Mouse (Mus musculus): Measurements from ENCODE around the gene Csf2. TPM values are rescaled to one million over a fixed set of nuclear protein-coding genes. Genes with fewer than 3 reads are reported as not detected.

Csf2 gene
- total RNA-seq (2012; rRNA removed) (1.9 and 2.6 TPM in 2 replicates), total RNA-seq (2014; rRNA removed) (1.4 and 2.4 TPM in 2 replicates), polyA plus RNA-seq (2012; ENCODE audit: insufficient read length, low read depth) (0.79 and 0.83 TPM in 2 replicates)

- H3K27ac ChIP-seq (ENCODE audit: insufficient read depth, low read depth), result no peak within 1 kb of the TSS
- no peaks in the 10 kb centered on the region for H3K36me3 ChIP-seq (replicated peaks in 1 of 2; ENCODE audit: control insufficient read depth in 1 of 2, insufficient read depth in 1 of 2, low read length in 1 of 2)
- no peak within 1 kb of the TSS for H3K4me2 ChIP-seq (ENCODE audit: insufficient read depth, low read depth, poor library complexity, severe bottlenecking)
- TF ChIP-seq IRF4 (IDR thresholded peaks at IDR 0.05; ENCODE audit: low read depth, low read length) (no peak), GABPA (IDR thresholded peaks at IDR 0.05; ENCODE audit: insufficient replicate concordance, low read depth, low read length) (no peak), RCOR1 (conservative IDR thresholded peaks at IDR 0.05; ENCODE audit: low read depth, low read length) (no peak), POLR2A (IDR thresholded peaks at IDR 0.05; ENCODE audit: low read depth, low read length) (no peak), ETS1 (conservative IDR thresholded peaks at IDR 0.05; ENCODE audit: low read depth, low read length) (no peak), TBP (conservative IDR thresholded peaks at IDR 0.05; ENCODE audit: low read depth, low read length) (no peak), BHLHE40 (IDR thresholded peaks at IDR 0.05; ENCODE audit: low read depth, low read length) (peak; percentile 15; the same call in 1 of the 2 replicates), CHD1 (IDR thresholded peaks at IDR 0.05; ENCODE audit: low read depth, low read length) (no peak), MEF2A (IDR thresholded peaks at IDR 0.05; ENCODE audit: borderline replicate concordance, low read depth, low read length) (no peak), NELFE (IDR thresholded peaks at IDR 0.05; ENCODE audit: low read depth, low read length) (peak; percentile 23; the same call in 1 of the 2 replicates), SMC3 (IDR thresholded peaks at IDR 0.05; ENCODE audit: low read depth, low read length) (no peak), E2F4 (IDR thresholded peaks at IDR 0.05; ENCODE audit: insufficient replicate concordance, low read depth, low read length) (no peak)
- H3K79me2 ChIP-seq (replicated peaks; ENCODE audit: control insufficient read depth, extremely low read depth, insufficient read depth, poor library complexity, severe bottlenecking), result no peaks in the 10 kb centered on the region
- no peaks in the 10 kb centered on the region for H3K9me3 ChIP-seq (replicated peaks; ENCODE audit: low read length)
- no peak for DNase-seq (ENCODE audit: extremely low read depth)
- in situ Hi-C loops (cut with MboI; ENCODE audit: low pct_ligation_motif_present, low pct_unique_long_range_greater_than_20kb, low sequenced_read_pairs) (no loop called here), dilution Hi-C loops (cut with MboI; ENCODE audit: extremely low pct_ligation_motif_present, extremely low pct_unique_long_range_greater_than_20kb, low sequenced_read_pairs) (no loop called here)
- H3K27me3 ChIP-seq (replicated peaks), result no peaks in the 10 kb centered on the region
- H3K9ac ChIP-seq (ENCODE audit: insufficient read depth, low read depth), result peak within 1 kb of the TSS; percentile 9; the same call in 1 of the 2 replicates
- H3K4me3 ChIP-seq (replicated peaks in 1 of 3; ENCODE audit: low read depth in 2 of 3, low read length in 2 of 3, poor library complexity in 1 of 3), result peak within 1 kb of the TSS in 1 of 3 experiments; percentile 8
- peaks cover 17 to 63% of the 10 kb centered on the region in 2 experiments for H3K4me1 ChIP-seq (ENCODE audit: control insufficient read depth in 1 of 2, insufficient read depth in 2 of 2)
Observed at GRCm38 (mm10) chr11:54248940-54249717, at the start of gene Csf2. Csf2 (minus strand) TSS chr11:54249667.

- H3K27ac ChIP-seq (ENCODE audit: insufficient read depth, low read depth), result no peak overlapping the region
- dilution Hi-C loops (cut with MboI; ENCODE audit: extremely low pct_ligation_motif_present, extremely low pct_unique_long_range_greater_than_20kb, low sequenced_read_pairs) (no loop called here), in situ Hi-C loops (cut with MboI; ENCODE audit: low pct_ligation_motif_present, low pct_unique_long_range_greater_than_20kb, low sequenced_read_pairs) (no loop called here)
- no peaks in the 10 kb centered on the region for H3K27me3 ChIP-seq (replicated peaks)
- no peak overlapping the region for H3K4me2 ChIP-seq (ENCODE audit: insufficient read depth, low read depth, poor library complexity, severe bottlenecking)
- H3K9ac ChIP-seq (ENCODE audit: insufficient read depth, low read depth), result no peak overlapping the region
- H3K9me3 ChIP-seq (replicated peaks; ENCODE audit: low read length), result peaks cover 5% of the 10 kb centered on the region
- no peak overlapping the region for H3K4me3 ChIP-seq (replicated peaks in 1 of 3; ENCODE audit: low read depth in 2 of 3, low read length in 2 of 3, poor library complexity in 1 of 3)
- peaks cover 38 to 78% of the 10 kb centered on the region in 2 experiments for H3K4me1 ChIP-seq (ENCODE audit: control insufficient read depth in 1 of 2, insufficient read depth in 2 of 2)
- H3K36me3 ChIP-seq (replicated peaks in 1 of 2; ENCODE audit: control insufficient read depth in 1 of 2, insufficient read depth in 1 of 2, low read length in 1 of 2), result no peaks in the 10 kb centered on the region
- TF ChIP-seq MAX (IDR thresholded peaks at IDR 0.05; ENCODE audit: low read length), result no peak
- peak; percentile 17 to 50; a peak in 2 of 4 replicates for TF ChIP-seq CTCF (conservative IDR thresholded peaks at IDR 0.05 in 1 of 2, IDR thresholded peaks at IDR 0.05 in 1 of 2; ENCODE audit: low read depth in 2 of 2, low read length in 2 of 2)
- TF ChIP-seq SMC3 (IDR thresholded peaks at IDR 0.05; ENCODE audit: low read depth, low read length), result peak; percentile 29; the same call in 1 of the 2 replicates
- TF ChIP-seq RAD21 (IDR thresholded peaks at IDR 0.05; ENCODE audit: low read depth, low read length), result peak; percentile 17
- no peak for DNase-seq (ENCODE audit: extremely low read depth)
- H3K79me2 ChIP-seq (replicated peaks; ENCODE audit: control insufficient read depth, extremely low read depth, insufficient read depth, poor library complexity, severe bottlenecking), result no peaks in the 10 kb centered on the region
Observed at GRCm38 (mm10) chr11:54298777-54299176, 49.3 kb upstream of the Csf2 start.
